Mouse (Mus musculus) MEL (cell line): Measurements from ENCODE around the gene Haus2.
A peak's percentile ranks its signal among the peaks of the same experiment; 100 is the strongest.

Experiments
- CHD1 ChIP-seq: IDR thresholded peaks from 2 replicates; pipeline ENCODE4 v1.6.1; 2012; ENCODE audit warnings: low read depth, mild to moderate bottlenecking, inconsistent platforms, low read length, improper control_type of control experiment
- CTCF ChIP-seq, 3 experiments: IDR thresholded peaks in 2 of 3; conservative IDR thresholded peaks in 1 of 3; 2 replicates each; pipeline ENCODE4 v1.5.1; 2011 to 2012; ENCODE audit warnings: low read length in 3 of 3, low read depth in 2 of 3, mild to moderate bottlenecking in 2 of 3, improper control_type of control experiment in 1 of 3, inconsistent platforms in 1 of 3, mixed read lengths in 1 of 3, moderate library complexity in 1 of 3; ENCODE audit not compliant: control insufficient read depth in 1 of 3, insufficient read depth in 1 of 3, poor library complexity in 1 of 3, severe bottlenecking in 1 of 3
- EP300 ChIP-seq, 2 experiments: IDR thresholded peaks; 2 replicates each; pipeline ENCODE4 v1.6.1; 2011; ENCODE audit warnings: improper control_type of control experiment in 2 of 2, low read length in 2 of 2, low read depth in 1 of 2, mild to moderate bottlenecking in 1 of 2
- HCFC1 ChIP-seq: IDR thresholded peaks from 2 replicates; pipeline ENCODE4 v1.6.1; 2012; ENCODE audit warnings: low read depth, mild to moderate bottlenecking, inconsistent platforms, low read length, improper control_type of control experiment, moderate library complexity
- MAX ChIP-seq: IDR thresholded peaks from 2 replicates; pipeline ENCODE4 v1.6.1; 2011; ENCODE audit warnings: low read length, improper control_type of control experiment
- NELFE ChIP-seq: IDR thresholded peaks from 2 replicates; pipeline ENCODE4 v1.6.1; 2011; ENCODE audit warnings: low read depth, low read length, improper control_type of control experiment
- POLR2A ChIP-seq, 2 experiments: IDR thresholded peaks; 2 replicates each; pipeline ENCODE4 v1.6.1; 2011 to 2012; ENCODE audit warnings: low read length in 2 of 2, mild to moderate bottlenecking in 2 of 2, control low read depth in 1 of 2, improper control_type of control experiment in 1 of 2, low read depth in 1 of 2, moderate library complexity in 1 of 2; ENCODE audit not compliant: control insufficient read depth in 1 of 2, insufficient read depth in 1 of 2, poor library complexity in 1 of 2
- SIN3A ChIP-seq: IDR thresholded peaks from 2 replicates; pipeline ENCODE4 v1.6.1; 2012; ENCODE audit warnings: low read length, improper control_type of control experiment, inconsistent platforms
- SMC3 ChIP-seq: IDR thresholded peaks from 2 replicates; pipeline ENCODE4 v1.6.1; 2011; ENCODE audit warnings: low read depth, low read length, improper control_type of control experiment
- TAL1 ChIP-seq: IDR thresholded peaks from 2 replicates; pipeline ENCODE4 v1.6.1; 2012; ENCODE audit warnings: mild to moderate bottlenecking, inconsistent platforms, low read length, moderate library complexity, mixed read lengths
- TBP ChIP-seq: IDR thresholded peaks from 2 replicates; pipeline ENCODE4 v1.8.0; 2011; ENCODE audit warnings: low read depth, low read length, improper control_type of control experiment
- TCF12 ChIP-seq: IDR thresholded peaks from 2 replicates; pipeline ENCODE4 v1.6.1; 2014; ENCODE audit warnings: low read depth, mild to moderate bottlenecking, inconsistent platforms, low read length, improper control_type of control experiment, moderate library complexity
- ZKSCAN1 ChIP-seq: IDR thresholded peaks from 2 replicates; pipeline ENCODE4 v1.6.1; 2012; ENCODE audit warnings: low read depth, mild to moderate bottlenecking, inconsistent platforms, low read length, improper control_type of control experiment, moderate library complexity

GRCm38 (mm10) chr2:120567798-120568320 lies 41.3 kb upstream of the Haus2 start:
- no peak for TF ChIP-seq CTCF (IDR thresholded peaks at IDR 0.05 in 2 of 3, conservative IDR thresholded peaks at IDR 0.05 in 1 of 3; ENCODE audit: control insufficient read depth in 1 of 3, insufficient read depth in 1 of 3, low read depth in 2 of 3, low read length in 3 of 3, poor library complexity in 1 of 3, severe bottlenecking in 1 of 3)
- no peak for TF ChIP-seq SIN3A
- TF ChIP-seq MAX = no peak
- 0 out of 2 replicates have a peak, but pooled peaks have one; percentile 11 for TF ChIP-seq CHD1
- no peak for TF ChIP-seq POLR2A (IDR thresholded peaks at IDR 0.05; ENCODE audit: control insufficient read depth in 1 of 2, insufficient read depth in 1 of 2, low read depth in 1 of 2, low read length in 2 of 2, poor library complexity in 1 of 2)
- no peak for TF ChIP-seq SMC3
- no peak for TF ChIP-seq EP300 (IDR thresholded peaks at IDR 0.05; ENCODE audit: low read depth in 1 of 2, low read length in 2 of 2)
- TF ChIP-seq TCF12 = no peak
- TF ChIP-seq NELFE = no peak
- no peak for TF ChIP-seq ZKSCAN1
- TF ChIP-seq TBP = no peak
- no peak for TF ChIP-seq HCFC1
- TF ChIP-seq TAL1 = no peak
